Mouse (Mus musculus) intestine, embryonic 14.5 days (tissue): Measurements from ENCODE around the gene Dync1li1. TPM values are rescaled to one million over a fixed set of nuclear protein-coding genes. Genes with fewer than 3 reads are reported as not detected.
"Not testable (repeated sequence)": the region's sequence is repeated elsewhere in the genome, so short reads cannot be mapped to it uniquely, and the experiment has no call there.

Source experiments
- ATAC-seq: fragments of 200-750 bp; cut with Nextera tagmentation; replicated peaks from 2 replicates; pipeline ENCODE4 v1.8.0; 2017; ENCODE audit warnings: low read depth, moderate number of reproducible peaks, moderate TSS enrichment, moderate library complexity; ENCODE audit not compliant: low FRiP score, low TSS enrichment
- DNase-seq: peaks from one replicate; pipeline ENCODE4 v3.0.0-alpha.2; 2018; ENCODE audit warnings: low spot score
- H3K27ac ChIP-seq: fragments of 300-500 bp; sonication (generic); 2 replicates; pipeline ENCODE4 v1.5.1; 2014; ENCODE audit warnings: low read depth, mild to moderate bottlenecking, control low read depth
- H3K27me3 ChIP-seq: fragments of 300-500 bp; sonication (generic); replicated peaks from 2 replicates; pipeline ENCODE4 v1.6.1; 2014; ENCODE audit warnings: low read length, control low read depth; ENCODE audit not compliant: control insufficient read depth, insufficient read depth
- H3K36me3 ChIP-seq: fragments of 300-500 bp; sonication (generic); 2 replicates; pipeline ENCODE4 v1.6.1; 2014; ENCODE audit warnings: low read length, control low read depth; ENCODE audit not compliant: control insufficient read depth, insufficient read depth
- H3K4me1 ChIP-seq: fragments of 300-500 bp; sonication (generic); replicated peaks from 2 replicates; pipeline ENCODE4 v1.6.1; 2014; ENCODE audit warnings: low read length, control low read depth, mixed read lengths; ENCODE audit not compliant: control insufficient read depth, insufficient read depth
- H3K4me2 ChIP-seq: fragments of 300-500 bp; sonication (generic); 2 replicates; pipeline ENCODE4 v1.6.1; 2014; ENCODE audit warnings: low read length
- H3K4me3 ChIP-seq: fragments of 300-500 bp; sonication (generic); 2 replicates; pipeline ENCODE4 v1.5.1; 2014; ENCODE audit warnings: low read depth, low read length, control low read depth, mixed read lengths
- H3K9ac ChIP-seq: fragments of 300-500 bp; sonication (generic); 2 replicates; pipeline ENCODE4 v1.6.1; 2014; ENCODE audit warnings: mild to moderate bottlenecking, low read length
- H3K9me3 ChIP-seq: fragments of 300-500 bp; sonication (generic); 2 replicates; pipeline ENCODE4 v1.6.1; 2016; ENCODE audit warnings: low read length, control low read depth; ENCODE audit not compliant: control insufficient read depth
- WGBS: fragments of 180-500 bp; shearing (Covaris S2); extraction: QIAGEN DNeasy Blood & Tissue Kit; methylation state at CpG from one replicate; pipeline ENCODE4 v1.1.7; 2014; 5-methylcytosine and 5-hydroxymethylcytosine counted together
- polyA plus RNA-seq: library from polyadenylated mRNA; unstranded; fragments of >200 nt; fragmentation: Nextera tagmentation; extraction: Ambion mirVana; gene quantifications from 2 replicates; pipeline ENCODE4 v1.2.1, GENCODE M21; 2014

Gene Dync1li1
- polyA plus RNA-seq, 1 experiment from 2014 or later, result 41.5 TPM

DNA sequence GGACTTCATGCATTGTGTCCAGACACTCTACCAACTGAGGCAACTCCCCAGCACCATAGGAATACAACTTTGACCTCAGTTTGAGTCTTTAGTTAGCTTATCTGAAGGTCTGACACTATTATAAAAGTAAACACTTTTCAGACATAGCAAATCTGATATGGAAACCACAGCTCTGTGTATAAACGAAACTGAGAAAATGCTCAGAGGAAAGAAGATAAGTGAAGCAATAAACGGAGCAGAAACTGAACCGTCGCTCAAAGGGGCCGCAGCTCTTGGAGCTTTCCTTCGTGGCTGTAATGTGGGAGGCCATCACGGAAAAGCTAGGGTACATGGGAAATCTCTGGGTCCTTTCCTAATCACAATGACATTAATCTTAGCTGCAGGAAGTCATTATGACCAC, 2.3 kb upstream of the Dync1li1 start:
- H3K9me3 ChIP-seq, result no peaks in the 10 kb centered on the region
- H3K4me2 ChIP-seq, result no peak overlapping the region
- H3K27me3 ChIP-seq, result no peaks in the 10 kb centered on the region
- peaks cover 16% of the 10 kb centered on the region for H3K4me1 ChIP-seq
- H3K36me3 ChIP-seq, result no peaks in the 10 kb centered on the region; the same call in 1 of the 2 replicates
- ATAC-seq (no peak), DNase-seq (no peak)
- 0 out of 2 replicates have a peak overlapping the region, but pooled peaks have one; percentile 33 for H3K27ac ChIP-seq
- WGBS, result 67% methylated on average over 7 of the region's 7 CpGs
- H3K4me3 ChIP-seq, result no peak overlapping the region
- H3K9ac ChIP-seq, result no peak overlapping the region

DNA sequence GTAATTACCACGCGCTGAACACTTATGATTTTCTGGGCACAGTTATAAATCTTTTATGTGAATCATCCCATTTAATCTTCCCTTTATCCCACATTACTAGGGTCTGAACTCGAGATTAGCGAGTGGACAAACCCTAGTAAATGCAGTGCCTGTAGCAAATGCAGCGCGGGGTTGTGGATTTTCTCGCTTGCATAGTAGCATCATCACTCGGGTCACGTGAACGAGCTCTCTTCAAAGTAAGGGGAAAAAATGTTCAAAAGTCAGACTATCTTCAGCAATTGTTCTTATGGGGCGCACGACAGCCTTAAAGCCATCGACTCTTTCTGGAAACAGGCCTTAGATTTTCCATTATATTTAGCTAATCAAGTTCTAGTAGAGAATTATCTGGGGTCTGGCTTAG, 951 bp upstream of the Dync1li1 start:
- 80% methylated on average over 13 of the region's 13 CpGs for WGBS
- Histone ChIP-seq H3K4me2 (peak overlapping the region; percentile 71), H3K36me3 (peaks cover 6% of the 10 kb centered on the region), H3K27me3 (no peaks in the 10 kb centered on the region), H3K9ac (peak overlapping the region; percentile 89), H3K9me3 (no peaks in the 10 kb centered on the region), H3K27ac (no peak overlapping the region), H3K4me3 (peak overlapping the region; percentile 79), H3K4me1 (peaks cover 16% of the 10 kb centered on the region)
- no peak for ATAC-seq
- DNase-seq, result no peak

DNA sequence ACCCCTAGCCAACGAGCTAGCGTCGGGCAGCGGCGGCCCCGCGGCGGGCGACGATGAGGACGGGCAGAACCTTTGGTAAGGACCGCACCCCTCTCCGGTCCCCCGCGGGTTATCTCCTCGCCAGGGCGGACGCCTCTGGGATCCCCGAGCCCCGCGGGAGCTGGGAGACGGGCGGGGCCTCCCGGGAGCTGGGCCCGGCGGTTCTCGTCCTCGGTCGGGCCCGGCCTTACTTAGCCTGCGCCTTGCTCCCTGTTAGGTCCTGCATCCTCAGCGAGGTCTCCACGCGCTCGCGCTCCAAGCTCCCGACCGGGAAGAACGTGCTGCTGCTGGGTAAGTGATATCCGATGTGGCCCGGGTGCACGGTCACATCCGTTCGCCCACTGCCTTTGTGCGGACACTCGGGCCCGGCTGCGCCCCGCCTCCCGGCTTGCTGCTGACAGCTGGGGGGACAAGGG, 390 bp downstream of the Dync1li1 start:
- peaks cover 16% of the 10 kb centered on the region for H3K4me1 ChIP-seq
- DNase-seq, result peak; percentile 85
- no peaks in the 10 kb centered on the region for H3K27me3 ChIP-seq
- peak overlapping the region; percentile 71 for H3K4me2 ChIP-seq
- H3K9ac ChIP-seq, result peak overlapping the region; percentile 89
- peak overlapping the region; percentile 92 for H3K27ac ChIP-seq
- under 1% methylated on average over 49 of the region's 50 CpGs for WGBS
- peak overlapping the region; percentile 79 for H3K4me3 ChIP-seq
- peaks cover 19% of the 10 kb centered on the region for H3K36me3 ChIP-seq
- peak; percentile 72 for ATAC-seq
- no peaks in the 10 kb centered on the region for H3K9me3 ChIP-seq

DNA sequence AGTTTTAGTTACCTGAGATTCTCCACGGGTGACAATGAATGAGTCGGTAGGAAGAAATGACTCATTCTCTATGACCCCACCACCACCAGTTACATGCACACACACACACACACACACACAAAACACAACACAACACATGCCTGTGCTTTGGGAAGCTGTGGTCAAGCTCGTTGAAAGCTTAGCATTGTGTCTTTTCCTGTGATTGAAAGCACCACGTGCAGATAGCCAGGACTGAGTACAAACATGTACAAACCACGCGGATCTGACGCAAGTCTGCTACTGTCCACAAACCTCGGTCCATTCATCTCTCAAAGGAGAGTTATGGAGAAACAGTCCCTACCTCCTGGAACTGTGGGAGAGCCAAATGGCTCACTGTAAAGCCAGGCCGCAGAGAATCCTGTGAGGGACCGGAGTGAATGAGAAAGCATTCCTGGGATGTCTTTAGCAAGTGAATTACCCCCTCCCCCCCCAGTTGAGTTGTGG, 1.6 kb downstream of the Dync1li1 start:
- WGBS, result 10% methylated on average over 10 of the region's 10 CpGs
- H3K4me3 ChIP-seq, result peak overlapping the region; percentile 79
- H3K4me2 ChIP-seq, result peak overlapping the region; percentile 71
- no peaks in the 10 kb centered on the region for H3K27me3 ChIP-seq
- H3K4me1 ChIP-seq, result peaks cover 16% of the 10 kb centered on the region
- H3K9me3 ChIP-seq, result no peaks in the 10 kb centered on the region
- no peak for DNase-seq
- H3K27ac ChIP-seq, result 0 out of 2 replicates have a peak overlapping the region, but pooled peaks have one; percentile 29
- peaks cover 29% of the 10 kb centered on the region for H3K36me3 ChIP-seq
- no peak overlapping the region for H3K9ac ChIP-seq
- ATAC-seq, result no peak

DNA sequence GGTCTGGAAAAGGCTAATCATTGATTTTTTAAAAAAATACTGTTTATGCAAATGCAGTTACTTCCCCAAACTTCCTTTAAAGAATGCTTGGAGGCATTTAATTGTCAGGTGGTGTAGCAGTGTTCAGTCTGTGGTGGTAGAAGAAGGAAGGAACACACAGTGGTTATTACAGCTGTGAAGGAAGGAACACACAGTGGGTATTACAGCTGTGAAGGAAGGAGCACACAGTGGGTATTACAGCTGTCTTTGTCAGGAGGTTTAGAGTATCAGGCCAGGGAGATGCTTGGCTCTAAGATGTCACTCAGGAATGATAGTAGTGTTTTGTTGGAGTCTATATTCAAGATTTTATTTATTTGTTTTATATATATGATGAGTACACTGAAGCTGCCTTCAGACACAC, 2.5 kb downstream of the Dync1li1 start:
- Histone ChIP-seq H3K36me3 (peaks cover 32% of the 10 kb centered on the region), H3K4me3 (no peak overlapping the region), H3K27ac (no peak overlapping the region), H3K4me2 (no peak overlapping the region), H3K9ac (no peak overlapping the region), H3K4me1 (peaks cover 16% of the 10 kb centered on the region), H3K9me3 (no peaks in the 10 kb centered on the region), H3K27me3 (no peaks in the 10 kb centered on the region)
- ATAC-seq (no peak), DNase-seq (no peak)

DNA sequence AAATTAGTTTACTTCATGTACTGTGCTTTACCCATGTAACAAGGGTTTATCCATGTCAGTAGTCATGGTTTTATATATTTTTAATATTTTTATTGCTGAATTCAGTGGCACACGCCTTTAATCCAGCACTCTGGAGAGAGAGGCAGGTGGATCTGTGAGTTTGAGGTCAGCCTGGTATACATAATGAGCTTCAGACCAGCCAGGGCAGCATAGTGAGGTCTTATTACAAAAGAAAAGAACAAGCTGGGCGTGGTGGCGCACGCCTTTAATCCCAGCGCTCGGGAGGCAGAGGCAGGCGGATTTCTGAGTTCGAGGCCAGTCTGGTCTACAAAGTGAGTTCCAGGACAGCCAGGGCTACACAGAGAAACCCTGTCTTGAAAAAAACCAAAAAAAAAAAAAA, 7.1 kb downstream of the Dync1li1 start:
- 99% methylated on average over 8 of the region's 8 CpGs for WGBS
- not testable (repeated sequence) for H3K4me3 ChIP-seq, DNase-seq, H3K4me2 ChIP-seq, H3K27me3 ChIP-seq, H3K9ac ChIP-seq, H3K4me1 ChIP-seq, H3K9me3 ChIP-seq, ATAC-seq, H3K27ac ChIP-seq
- peaks cover 42% of the 10 kb centered on the region for H3K36me3 ChIP-seq

DNA sequence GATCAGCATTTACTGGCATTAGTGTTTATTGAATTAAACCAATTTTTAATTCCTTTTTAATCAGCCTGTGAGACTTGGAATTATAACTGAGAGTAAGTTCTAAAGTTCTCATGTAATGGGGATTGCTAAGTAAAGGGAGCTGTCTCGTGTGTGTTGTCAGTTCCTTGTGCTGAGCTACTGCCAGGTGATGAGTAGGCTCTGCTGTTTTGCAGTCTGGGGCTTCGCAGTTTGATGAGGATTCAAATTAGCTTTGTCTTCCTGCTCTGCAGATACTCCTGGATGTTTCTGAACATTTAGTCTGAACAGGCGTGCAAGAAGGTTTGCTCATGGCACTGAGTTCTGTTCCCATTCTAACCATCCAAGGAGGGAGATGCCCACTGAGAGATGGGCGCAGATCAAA, 8.5 kb downstream of the Dync1li1 start:
- DNase-seq, result no peak
- Histone ChIP-seq H3K27ac (no peak overlapping the region), H3K36me3 (peaks cover 42% of the 10 kb centered on the region), H3K4me1 (no peaks in the 10 kb centered on the region), H3K9ac (no peak overlapping the region), H3K27me3 (no peaks in the 10 kb centered on the region), H3K4me2 (no peak overlapping the region), H3K9me3 (no peaks in the 10 kb centered on the region), H3K4me3 (no peak overlapping the region)
- ATAC-seq, result no peak
- 89% methylated on average over 4 of the region's 4 CpGs for WGBS

DNA sequence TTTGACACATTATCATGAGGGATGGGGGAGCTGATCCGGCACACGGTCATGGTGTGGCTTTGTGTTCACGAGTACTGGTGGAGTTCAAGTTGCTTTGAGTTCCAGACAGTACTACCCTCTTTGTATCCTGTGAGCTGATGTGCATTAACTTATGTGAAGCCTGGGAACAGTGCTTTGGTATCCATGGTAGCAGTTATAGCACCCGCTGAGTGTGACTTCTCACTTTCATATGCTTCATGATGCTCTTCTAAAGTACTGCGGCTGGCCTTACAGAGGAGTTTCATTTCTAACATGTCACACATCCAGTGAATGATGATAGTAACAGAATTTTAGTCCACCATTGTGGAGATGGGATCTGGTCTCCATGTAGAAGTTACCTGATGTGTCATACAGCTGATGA, 9.3 kb downstream of the Dync1li1 start:
- peaks cover 33% of the 10 kb centered on the region for H3K36me3 ChIP-seq
- no peak overlapping the region for H3K9ac ChIP-seq
- no peaks in the 10 kb centered on the region for H3K27me3 ChIP-seq
- DNase-seq, result no peak
- 90% methylated on average over 5 of the region's 5 CpGs for WGBS
- H3K4me1 ChIP-seq, result no peaks in the 10 kb centered on the region
- no peak for ATAC-seq
- H3K9me3 ChIP-seq, result no peaks in the 10 kb centered on the region
- H3K4me3 ChIP-seq, result no peak overlapping the region
- no peak overlapping the region for H3K4me2 ChIP-seq
- no peak overlapping the region for H3K27ac ChIP-seq

DNA sequence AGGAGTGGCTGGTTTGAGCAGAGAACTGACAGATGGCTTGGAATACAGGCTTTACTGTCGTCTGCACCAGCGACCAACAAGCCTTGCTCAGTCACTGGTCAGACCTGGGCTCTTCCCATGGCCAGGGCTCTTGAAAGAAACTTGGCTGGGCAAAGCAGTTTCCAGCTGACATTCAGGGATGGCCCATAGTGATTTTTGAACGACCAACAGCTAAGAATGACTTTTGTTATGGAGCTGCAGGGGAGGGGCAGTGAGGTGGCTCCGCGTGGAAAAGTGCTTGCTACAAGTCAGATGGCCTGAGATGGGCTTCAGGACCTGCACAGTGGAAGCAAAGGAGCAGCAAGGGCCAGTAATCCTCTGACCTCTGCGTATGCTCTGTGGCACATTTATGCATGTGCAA, 10.7 kb downstream of the Dync1li1 start:
- Histone ChIP-seq H3K9me3 (no peaks in the 10 kb centered on the region), H3K27me3 (no peaks in the 10 kb centered on the region), H3K27ac (no peak overlapping the region), H3K4me3 (no peak overlapping the region), H3K4me2 (no peak overlapping the region), H3K4me1 (no peaks in the 10 kb centered on the region), H3K9ac (no peak overlapping the region), H3K36me3 (peaks cover 22% of the 10 kb centered on the region)
- WGBS, result 71% methylated on average over 6 of the region's 6 CpGs
- DNase-seq (no peak), ATAC-seq (no peak)
